ENCODE assay signal across 27 mouse cellular contexts in the genomic region with DNA sequence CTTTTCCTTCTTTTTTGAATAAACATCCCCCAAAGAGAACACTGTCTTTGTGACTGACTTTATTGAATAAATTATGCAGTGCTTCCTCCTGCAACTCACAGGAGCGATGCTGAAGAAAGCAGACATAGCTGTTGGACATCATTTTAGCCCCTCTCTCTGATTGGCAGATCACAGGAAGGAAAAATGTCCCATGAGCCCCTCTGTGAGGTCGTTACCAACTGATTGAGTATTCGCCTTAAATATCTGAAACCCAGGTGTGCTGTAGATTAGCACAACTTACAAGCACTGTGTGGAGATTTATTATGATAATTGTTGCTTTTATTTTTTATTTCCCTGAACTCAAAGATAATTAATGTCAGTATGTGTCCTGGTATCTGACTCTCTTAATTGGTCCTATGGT.
DNase-seq lines count a peak whose midpoint lies in the region; ATAC-seq and TF ChIP-seq lines count a peak whose summit lies in the region.
"Had no signal": no experiment of that assay in that cellular context is flagged by ENCODE, and none has a peak within 500 bp of the region (broad histone marks: within the 10 kb centered on the region; RNA-seq: fewer than 3 reads in every experiment).

No protein-coding gene starts in this region.

- WGBS in forebrain, embryonic 11.5 days: 59% methylated on average over 3 of the region's 3 CpGs
- 85% methylated on average over 3 of the region's 3 CpGs for WGBS in forebrain, embryonic 10.5 days
- 58% methylated on average over 3 of the region's 3 CpGs for WGBS in midbrain, embryonic 13.5 days
- WGBS in midbrain, postnatal 0 days: 49% methylated on average over 3 of the region's 3 CpGs
- WGBS in neural tube, embryonic 14.5 days: 49% methylated on average over 3 of the region's 3 CpGs
- WGBS in neural tube, embryonic 15.5 days: 42% methylated on average over 3 of the region's 3 CpGs

- H3K4me3 ChIP-seq in forebrain, embryonic 11.5 days (ENCODE audit: low read depth, low read length): no peak overlapping the region
- no peak overlapping the region for H3K4me3 ChIP-seq in forebrain, embryonic 10.5 days
- no peak overlapping the region for H3K4me3 ChIP-seq in midbrain, embryonic 13.5 days (replicated peaks)
- no peak overlapping the region for H3K4me3 ChIP-seq in midbrain, postnatal 0 days (ENCODE audit: low read depth, low read length)
- H3K4me3 ChIP-seq in neural tube, embryonic 14.5 days (ENCODE audit: low read depth, low read length): no peak overlapping the region
- H3K4me3 ChIP-seq in neural tube, embryonic 15.5 days (replicated peaks): no peak overlapping the region
- H3K4me3 ChIP-seq: embryonic facial prominence, embryonic 13.5 days; forebrain, embryonic 12.5 days; gastrocnemius, adult 2 months; hindbrain, embryonic 13.5 days had no signal

- ATAC-seq in forebrain, embryonic 11.5 days (replicated peaks; ENCODE audit: low FRiP score): peak; percentile 18; the same call in 1 of the 2 replicates
- ATAC-seq in midbrain, embryonic 13.5 days: 0 out of 2 replicates have a peak, but pooled peaks have one; percentile 20
- ATAC-seq in midbrain, postnatal 0 days (ENCODE audit: low FRiP score): no peak
- ATAC-seq in neural tube, embryonic 14.5 days (ENCODE audit: low read depth): peak; percentile 21; the same call in 1 of the 2 replicates
- no peak for ATAC-seq in neural tube, embryonic 15.5 days (ENCODE audit: low FRiP score)
- ATAC-seq: forebrain, postnatal 0 days; hindbrain, postnatal 0 days; inflammation-experienced regulatory T-cells, adult 6 months; intestine, embryonic 16.5 days; Patski had no signal

- H3K27me3 ChIP-seq in forebrain, embryonic 11.5 days (ENCODE audit: control insufficient read depth, insufficient read depth, low read length): no peaks in the 10 kb centered on the region
- no peaks in the 10 kb centered on the region for H3K27me3 ChIP-seq in forebrain, embryonic 10.5 days (ENCODE audit: poor library complexity, severe bottlenecking)
- H3K27me3 ChIP-seq in midbrain, embryonic 13.5 days: no peaks in the 10 kb centered on the region
- no peaks in the 10 kb centered on the region for H3K27me3 ChIP-seq in midbrain, postnatal 0 days (ENCODE audit: insufficient read depth, low read length)
- H3K27me3 ChIP-seq in neural tube, embryonic 14.5 days (ENCODE audit: control insufficient read depth, insufficient read depth, low read length): no peaks in the 10 kb centered on the region
- H3K27me3 ChIP-seq in neural tube, embryonic 15.5 days (replicated peaks): no peaks in the 10 kb centered on the region
- H3K27me3 ChIP-seq: CH12.LX; embryonic facial prominence, embryonic 13.5 days; forebrain, embryonic 12.5 days; hindbrain, embryonic 13.5 days; Patski had no signal

- TF ChIP-seq CTCF in midbrain, postnatal 0 days (IDR thresholded peaks at IDR 0.05): no peak

- H3K4me1 ChIP-seq in forebrain, embryonic 11.5 days (replicated peaks; ENCODE audit: control insufficient read depth, insufficient read depth, low read length): no peaks in the 10 kb centered on the region
- H3K4me1 ChIP-seq in forebrain, embryonic 10.5 days: no peaks in the 10 kb centered on the region
- no peaks in the 10 kb centered on the region for H3K4me1 ChIP-seq in midbrain, embryonic 13.5 days (replicated peaks)
- no peaks in the 10 kb centered on the region for H3K4me1 ChIP-seq in midbrain, postnatal 0 days (ENCODE audit: insufficient read depth, low read length)
- no peaks in the 10 kb centered on the region for H3K4me1 ChIP-seq in neural tube, embryonic 14.5 days (ENCODE audit: control insufficient read depth, insufficient read depth, low read length)
- H3K4me1 ChIP-seq in neural tube, embryonic 15.5 days: no peaks in the 10 kb centered on the region
- H3K4me1 ChIP-seq: embryonic facial prominence, embryonic 13.5 days; forebrain, embryonic 12.5 days; hindbrain, embryonic 13.5 days had no signal

- no peaks in the 10 kb centered on the region for H3K36me3 ChIP-seq in forebrain, embryonic 11.5 days (ENCODE audit: control insufficient read depth, insufficient read depth, low read length)
- no peaks in the 10 kb centered on the region for H3K36me3 ChIP-seq in forebrain, embryonic 10.5 days (replicated peaks)
- no peaks in the 10 kb centered on the region for H3K36me3 ChIP-seq in midbrain, embryonic 13.5 days
- no peaks in the 10 kb centered on the region for H3K36me3 ChIP-seq in midbrain, postnatal 0 days (ENCODE audit: insufficient read depth, low read length)
- H3K36me3 ChIP-seq in neural tube, embryonic 14.5 days (ENCODE audit: control insufficient read depth, insufficient read depth, low read length): no peaks in the 10 kb centered on the region
- H3K36me3 ChIP-seq in neural tube, embryonic 15.5 days: no peaks in the 10 kb centered on the region
- H3K36me3 ChIP-seq: embryonic facial prominence, embryonic 13.5 days; forebrain, embryonic 12.5 days; G1E; hindbrain, embryonic 13.5 days had no signal

- no peak overlapping the region for H3K4me2 ChIP-seq in forebrain, embryonic 11.5 days (ENCODE audit: low read depth, low read length, severe bottlenecking)
- no peak overlapping the region for H3K4me2 ChIP-seq in midbrain, embryonic 13.5 days (replicated peaks)
- no peak overlapping the region for H3K4me2 ChIP-seq in midbrain, postnatal 0 days (ENCODE audit: low read depth, low read length, poor library complexity, severe bottlenecking)
- H3K4me2 ChIP-seq in neural tube, embryonic 14.5 days (ENCODE audit: low read depth, low read length): no peak overlapping the region
- no peak overlapping the region for H3K4me2 ChIP-seq in neural tube, embryonic 15.5 days
- H3K4me2 ChIP-seq: embryonic facial prominence, embryonic 13.5 days; forebrain, embryonic 12.5 days; heart, embryonic 11.5 days; hindbrain, embryonic 13.5 days had no signal

- no peak overlapping the region for H3K9ac ChIP-seq in forebrain, embryonic 11.5 days (ENCODE audit: low read length)
- H3K9ac ChIP-seq in midbrain, embryonic 13.5 days (replicated peaks): no peak overlapping the region
- no peak overlapping the region for H3K9ac ChIP-seq in midbrain, postnatal 0 days (replicated peaks; ENCODE audit: low read length, poor library complexity, severe bottlenecking)
- no peak overlapping the region for H3K9ac ChIP-seq in neural tube, embryonic 14.5 days (replicated peaks; ENCODE audit: low read depth, low read length)
- H3K9ac ChIP-seq in neural tube, embryonic 15.5 days (replicated peaks): no peak overlapping the region
- H3K9ac ChIP-seq: embryonic facial prominence, embryonic 13.5 days; forebrain, embryonic 12.5 days; forebrain, postnatal 0 days; hindbrain, embryonic 13.5 days had no signal

- no peaks in the 10 kb centered on the region for H3K9me3 ChIP-seq in forebrain, embryonic 11.5 days (ENCODE audit: control insufficient read depth, low read length)
- H3K9me3 ChIP-seq in forebrain, embryonic 10.5 days: no peaks in the 10 kb centered on the region
- no peaks in the 10 kb centered on the region for H3K9me3 ChIP-seq in midbrain, embryonic 13.5 days
- no peaks in the 10 kb centered on the region for H3K9me3 ChIP-seq in midbrain, postnatal 0 days (ENCODE audit: low read length)
- H3K9me3 ChIP-seq in neural tube, embryonic 14.5 days (ENCODE audit: control insufficient read depth, low read length): no peaks in the 10 kb centered on the region
- no peaks in the 10 kb centered on the region for H3K9me3 ChIP-seq in neural tube, embryonic 15.5 days (replicated peaks)
- H3K9me3 ChIP-seq: embryonic facial prominence, embryonic 13.5 days; forebrain, embryonic 12.5 days; G1E; hindbrain, embryonic 13.5 days had no signal

- H3K27ac ChIP-seq in forebrain, embryonic 11.5 days (ENCODE audit: low read depth, low read length): no peak overlapping the region
- no peak overlapping the region for H3K27ac ChIP-seq in forebrain, embryonic 10.5 days
- no peak overlapping the region for H3K27ac ChIP-seq in midbrain, embryonic 13.5 days
- no peak overlapping the region for H3K27ac ChIP-seq in midbrain, postnatal 0 days (ENCODE audit: low read depth, low read length)
- H3K27ac ChIP-seq in neural tube, embryonic 14.5 days (ENCODE audit: low read depth, low read length): no peak overlapping the region
- H3K27ac ChIP-seq in neural tube, embryonic 15.5 days (replicated peaks): no peak overlapping the region
- H3K27ac ChIP-seq: embryonic facial prominence, embryonic 13.5 days; forebrain, embryonic 12.5 days; gastrocnemius, adult 2 months; hindbrain, embryonic 13.5 days; hindbrain, postnatal 0 days had no signal

- DNase-seq in forebrain, embryonic 11.5 days (ENCODE audit: low spot score): no peak
- DNase-seq in forebrain, embryonic 10.5 days (ENCODE audit: extremely low spot score, low spot score): no peak
- DNase-seq in midbrain, postnatal 0 days (ENCODE audit: low spot score): no peak
- DNase-seq: adrenal gland, postnatal 10 days; adrenal gland, postnatal 36 days; B cell, adult 2 months; cerebellum, adult 11 months; cerebellum, adult 2 months; cerebellum, adult 9-11 months; cerebellum, postnatal 25 days; forebrain, postnatal 0 days; gastrocnemius, adult 2 months; gastrocnemius, postnatal 14 days; heart, adult 11 months had no signal

Comparison
In these comparisons a context has a peak if more than half of its experiments do, and no peak if none do; other contexts are left out.
1. ATAC-seq: peak in forebrain, embryonic 11.5 days (single experiment), midbrain, embryonic 13.5 days (single experiment) and neural tube, embryonic 14.5 days (single experiment); none in midbrain, postnatal 0 days (single experiment) and neural tube, embryonic 15.5 days (single experiment).